Mouse (Mus musculus): Measurements from ENCODE around the gene Fdps. TPM values are rescaled to one million over a fixed set of nuclear protein-coding genes. Genes with fewer than 3 reads are reported as not detected.

Gene Fdps
- polyA plus RNA-seq, 1 experiment from 2014 or later = 239 TPM

DNA sequence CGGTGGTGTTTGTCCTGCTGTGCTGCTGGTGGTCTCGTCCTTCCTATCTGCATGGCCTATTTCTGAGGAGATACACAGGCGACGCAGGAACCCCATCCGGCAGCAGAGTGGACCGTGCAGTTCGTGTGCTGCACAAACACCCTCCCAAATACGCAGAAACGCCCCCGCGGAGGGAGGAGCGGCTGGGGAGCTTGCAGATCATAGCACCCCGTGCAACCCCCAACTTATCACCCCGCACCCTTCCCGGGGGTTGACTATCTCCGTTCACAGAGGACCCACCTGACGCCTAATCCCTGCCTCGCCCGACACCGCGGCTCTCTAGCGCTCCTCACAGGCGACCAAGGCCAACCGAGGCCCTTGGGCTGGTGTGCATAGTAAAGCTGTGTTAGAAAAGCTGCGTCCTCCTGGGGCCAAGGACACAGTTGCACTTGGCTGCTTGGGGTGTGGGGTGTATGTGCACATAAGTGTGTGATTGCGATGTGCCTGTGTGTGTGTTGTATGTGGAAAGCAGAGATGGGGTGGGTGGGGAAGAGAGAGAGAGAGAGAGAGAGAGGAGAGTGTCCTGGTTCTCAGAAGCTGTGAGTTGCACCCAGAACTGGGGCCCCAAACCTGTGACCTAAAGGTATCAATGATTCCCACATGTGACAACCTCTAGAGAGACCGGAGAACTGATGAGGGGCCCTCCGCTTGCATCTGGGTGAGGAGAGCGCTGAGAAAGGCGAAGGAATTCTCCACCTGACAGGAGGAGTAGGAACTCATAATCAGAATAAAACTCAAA is 30.7 kb upstream of the Fdps start:
- Histone ChIP-seq H3K27ac (replicated peaks) (no peak overlapping the region), H3K36me3 (no peaks in the 10 kb centered on the region), H3K27me3 (0 out of 2 replicates have a peak, but pooled peaks cover 4% of the 10 kb centered on the region), H3K9me3 (replicated peaks) (no peaks in the 10 kb centered on the region), H3K4me3 (replicated peaks) (peak overlapping the region; percentile 37), H3K9ac (0 out of 2 replicates have a peak overlapping the region, but pooled peaks have one; percentile 12), H3K4me1 (0 out of 2 replicates have a peak, but pooled peaks cover 6% of the 10 kb centered on the region), H3K4me2 (replicated peaks) (peak overlapping the region; percentile 59)
- WGBS = 14% methylated on average over 30 of the region's 30 CpGs
- peak; percentile 19; the same call in 1 of the 2 replicates for ATAC-seq (ENCODE audit: insufficient number of reproducible peaks, low FRiP score, low TSS enrichment, low read depth)

DNA sequence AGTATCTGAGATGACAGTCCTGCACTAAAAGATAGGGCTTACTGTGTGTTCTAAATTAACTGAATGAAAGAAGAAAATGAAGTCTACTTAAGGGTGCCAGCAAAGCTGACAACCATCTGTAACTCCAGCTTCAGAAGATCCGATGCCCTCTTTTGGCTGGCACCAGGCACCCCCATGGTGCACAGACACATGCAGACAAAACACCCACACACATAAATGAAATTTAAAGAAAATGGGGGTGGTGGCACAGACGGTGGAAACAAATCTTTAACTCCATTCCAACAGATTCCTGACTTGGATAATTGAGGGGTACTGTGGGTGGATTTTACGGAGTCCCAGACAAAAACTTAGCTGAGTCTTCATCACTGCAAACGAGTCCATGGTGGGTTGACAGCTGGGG is 30.1 kb upstream of the Fdps start:
- peak overlapping the region; percentile 59 for H3K4me2 ChIP-seq (replicated peaks)
- H3K27ac ChIP-seq (replicated peaks) = no peak overlapping the region
- peak overlapping the region; percentile 37 for H3K4me3 ChIP-seq (replicated peaks)
- no peak for ATAC-seq (ENCODE audit: insufficient number of reproducible peaks, low FRiP score, low TSS enrichment, low read depth)
- H3K27me3 ChIP-seq = 0 out of 2 replicates have a peak, but pooled peaks cover 4% of the 10 kb centered on the region
- no peaks in the 10 kb centered on the region for H3K9me3 ChIP-seq (replicated peaks)
- H3K9ac ChIP-seq = no peak overlapping the region
- H3K4me1 ChIP-seq = 0 out of 2 replicates have a peak, but pooled peaks cover 6% of the 10 kb centered on the region
- 22% methylated on average over 4 of the region's 4 CpGs for WGBS
- no peaks in the 10 kb centered on the region for H3K36me3 ChIP-seq

GRCm38 (mm10) chr3:89129908-89130307 is 28.1 kb upstream of the Fdps start:
- H3K27ac ChIP-seq (replicated peaks) = no peak overlapping the region
- ATAC-seq (ENCODE audit: insufficient number of reproducible peaks, low FRiP score, low TSS enrichment, low read depth) = no peak
- 0 out of 2 replicates have a peak, but pooled peaks cover 6% of the 10 kb centered on the region for H3K4me1 ChIP-seq
- H3K27me3 ChIP-seq = 0 out of 2 replicates have a peak, but pooled peaks cover 4% of the 10 kb centered on the region
- no peaks in the 10 kb centered on the region for H3K36me3 ChIP-seq
- WGBS = 78% methylated on average over 3 of the region's 3 CpGs
- no peak overlapping the region for H3K9ac ChIP-seq
- no peak overlapping the region for H3K4me2 ChIP-seq (replicated peaks)
- no peak overlapping the region for H3K4me3 ChIP-seq (replicated peaks)
- H3K9me3 ChIP-seq (replicated peaks) = no peaks in the 10 kb centered on the region

- H3K4me2 ChIP-seq (replicated peaks) = no peak overlapping the region
These were observed 24.2 kb upstream of the Fdps start for GRCm38 (mm10) chr3:89125981-89126380.

DNA sequence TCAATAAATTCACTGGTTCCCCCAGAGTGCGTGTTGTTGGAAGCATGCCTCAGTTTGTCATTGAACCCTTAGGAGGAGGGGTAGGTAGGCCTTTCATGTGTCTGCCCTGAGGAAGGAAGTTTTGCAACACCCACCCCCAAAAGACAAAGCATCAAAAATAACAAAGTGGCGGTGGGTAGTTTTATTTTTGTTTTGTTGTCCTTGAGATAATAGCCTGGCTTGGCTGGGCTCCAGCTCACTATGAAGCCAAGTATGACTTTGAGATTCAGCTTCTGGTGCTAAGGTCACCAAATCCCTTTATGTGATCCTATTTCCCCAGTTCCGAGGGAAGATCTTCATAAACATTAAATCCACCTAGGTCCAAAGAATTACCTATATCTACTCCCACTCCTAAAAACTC is 22.5 kb upstream of the Fdps start:
- Histone ChIP-seq H3K9me3 (replicated peaks) (no peaks in the 10 kb centered on the region), H3K9ac (no peak overlapping the region), H3K4me2 (replicated peaks) (no peak overlapping the region), H3K4me1 (no peaks in the 10 kb centered on the region), H3K4me3 (replicated peaks) (no peak overlapping the region), H3K27ac (replicated peaks) (no peak overlapping the region), H3K36me3 (no peaks in the 10 kb centered on the region), H3K27me3 (no peaks in the 10 kb centered on the region)
- no peak for ATAC-seq (ENCODE audit: insufficient number of reproducible peaks, low FRiP score, low TSS enrichment, low read depth)
- WGBS = 73% methylated on average over 3 of the region's 3 CpGs

More at GRCm38 (mm10) chr3:89125981-89126380, 24.2 kb upstream of the Fdps start:
- H3K9me3 ChIP-seq (replicated peaks) = no peaks in the 10 kb centered on the region
- no peak overlapping the region for H3K27ac ChIP-seq (replicated peaks)
- H3K4me3 ChIP-seq (replicated peaks) = no peak overlapping the region
- no peak for ATAC-seq (ENCODE audit: insufficient number of reproducible peaks, low FRiP score, low TSS enrichment, low read depth)
- no peaks in the 10 kb centered on the region for H3K4me1 ChIP-seq
- 89% methylated on average over 3 of the region's 3 CpGs for whole genome bisulfite sequencing
- H3K27me3 ChIP-seq = no peaks in the 10 kb centered on the region
- no peaks in the 10 kb centered on the region for H3K36me3 ChIP-seq
- H3K9ac ChIP-seq = no peak overlapping the region

- 83% methylated on average over 2 of the region's 2 CpGs for WGBS
- ATAC-seq (ENCODE audit: insufficient number of reproducible peaks, low FRiP score, low TSS enrichment, low read depth) = no peak
These were observed 21.6 kb upstream of the Fdps start for GRCm38 (mm10) chr3:89123313-89123712.

DNA sequence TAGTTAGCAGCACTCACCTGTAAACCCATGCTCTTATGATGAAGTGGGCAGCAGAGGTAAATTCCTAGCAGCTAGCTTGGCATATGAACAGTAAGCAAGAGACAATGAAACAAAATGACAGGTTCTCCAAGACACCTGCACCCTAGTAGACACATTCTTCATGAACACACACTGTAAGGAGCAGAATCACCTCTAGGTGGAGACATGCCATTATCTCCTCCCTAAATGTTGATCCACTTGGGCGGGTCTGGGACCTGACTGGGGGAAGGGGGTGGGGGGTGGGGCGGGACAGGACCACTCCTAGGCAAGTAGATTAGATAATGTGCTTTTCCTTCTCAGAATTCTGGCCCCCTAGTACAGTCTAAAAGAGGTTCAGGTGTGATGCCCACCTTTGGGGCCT is 13.8 kb upstream of the Fdps start:
- Histone ChIP-seq H3K9ac (no peak overlapping the region), H3K27ac (replicated peaks) (no peak overlapping the region), H3K4me2 (replicated peaks) (no peak overlapping the region), H3K4me1 (no peaks in the 10 kb centered on the region), H3K9me3 (replicated peaks) (no peaks in the 10 kb centered on the region), H3K36me3 (no peaks in the 10 kb centered on the region), H3K27me3 (no peaks in the 10 kb centered on the region), H3K4me3 (replicated peaks) (no peak overlapping the region)
- WGBS = 7% methylated on average over 2 of the region's 2 CpGs
- ATAC-seq (ENCODE audit: insufficient number of reproducible peaks, low FRiP score, low TSS enrichment, low read depth) = no peak

More at GRCm38 (mm10) chr3:89123313-89123712, 21.6 kb upstream of the Fdps start:
- no peak overlapping the region for H3K4me3 ChIP-seq (replicated peaks)
- no peaks in the 10 kb centered on the region for H3K27me3 ChIP-seq
- H3K9ac ChIP-seq = no peak overlapping the region
- no peaks in the 10 kb centered on the region for H3K36me3 ChIP-seq
- H3K27ac ChIP-seq (replicated peaks) = no peak overlapping the region
- no peaks in the 10 kb centered on the region for H3K4me1 ChIP-seq
- no peaks in the 10 kb centered on the region for H3K9me3 ChIP-seq (replicated peaks)
- H3K4me2 ChIP-seq (replicated peaks) = no peak overlapping the region

- no peak for ATAC-seq (ENCODE audit: insufficient number of reproducible peaks, low FRiP score, low TSS enrichment, low read depth)
- Histone ChIP-seq H3K36me3 (no peaks in the 10 kb centered on the region), H3K27ac (replicated peaks) (no peak overlapping the region), H3K4me3 (replicated peaks) (no peak overlapping the region), H3K4me2 (replicated peaks) (no peak overlapping the region), H3K27me3 (no peaks in the 10 kb centered on the region), H3K4me1 (no peaks in the 10 kb centered on the region), H3K9ac (no peak overlapping the region), H3K9me3 (replicated peaks) (no peaks in the 10 kb centered on the region)
- 84% methylated on average over 4 of the region's 4 CpGs for WGBS
These were observed 11.3 kb upstream of the Fdps start for GRCm38 (mm10) chr3:89113058-89113457.

- ATAC-seq (ENCODE audit: insufficient number of reproducible peaks, low FRiP score, low TSS enrichment, low read depth) = no peak
- H3K4me2 ChIP-seq (replicated peaks) = no peak overlapping the region
- H3K9ac ChIP-seq = no peak overlapping the region
- no peak overlapping the region for H3K27ac ChIP-seq (replicated peaks)
- H3K27me3 ChIP-seq = no peaks in the 10 kb centered on the region
- 52% methylated on average over 1 of the region's 1 CpGs for WGBS
- no peaks in the 10 kb centered on the region for H3K9me3 ChIP-seq (replicated peaks)
- H3K4me1 ChIP-seq = no peaks in the 10 kb centered on the region
- H3K4me3 ChIP-seq (replicated peaks) = no peak overlapping the region
- H3K36me3 ChIP-seq = no peaks in the 10 kb centered on the region
These were observed 6.4 kb upstream of the Fdps start for GRCm38 (mm10) chr3:89108146-89108545.

DNA sequence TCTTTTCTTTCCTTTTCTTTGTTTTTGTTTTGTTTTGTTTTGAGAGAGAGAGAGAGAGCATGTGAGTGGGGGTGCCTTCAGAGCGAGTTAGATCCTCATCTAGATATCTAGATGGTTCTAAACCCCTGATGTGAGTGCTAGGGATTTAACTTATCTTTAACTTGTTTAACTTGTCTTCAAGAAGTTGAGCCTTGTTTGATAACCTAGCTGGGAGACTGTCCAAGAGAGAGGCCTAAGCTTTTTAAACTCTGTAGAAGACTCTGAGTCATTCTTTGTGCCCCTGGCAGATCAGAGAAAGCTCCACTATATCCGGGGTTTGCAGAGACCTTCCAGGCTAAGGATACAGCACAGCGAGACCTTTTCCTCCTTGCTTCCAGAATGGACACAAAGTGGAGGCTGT is 5.8 kb upstream of the Fdps start:
- WGBS = 61% methylated on average over 3 of the region's 3 CpGs
- H3K4me1 ChIP-seq = peaks cover 3% of the 10 kb centered on the region; the same call in 1 of the 2 replicates
- ATAC-seq (ENCODE audit: insufficient number of reproducible peaks, low FRiP score, low TSS enrichment, low read depth) = no peak
- no peaks in the 10 kb centered on the region for H3K27me3 ChIP-seq
- no peak overlapping the region for H3K4me2 ChIP-seq (replicated peaks)
- no peaks in the 10 kb centered on the region for H3K36me3 ChIP-seq
- H3K9me3 ChIP-seq (replicated peaks) = no peaks in the 10 kb centered on the region
- no peak overlapping the region for H3K9ac ChIP-seq
- H3K27ac ChIP-seq (replicated peaks) = no peak overlapping the region
- H3K4me3 ChIP-seq (replicated peaks) = no peak overlapping the region

DNA sequence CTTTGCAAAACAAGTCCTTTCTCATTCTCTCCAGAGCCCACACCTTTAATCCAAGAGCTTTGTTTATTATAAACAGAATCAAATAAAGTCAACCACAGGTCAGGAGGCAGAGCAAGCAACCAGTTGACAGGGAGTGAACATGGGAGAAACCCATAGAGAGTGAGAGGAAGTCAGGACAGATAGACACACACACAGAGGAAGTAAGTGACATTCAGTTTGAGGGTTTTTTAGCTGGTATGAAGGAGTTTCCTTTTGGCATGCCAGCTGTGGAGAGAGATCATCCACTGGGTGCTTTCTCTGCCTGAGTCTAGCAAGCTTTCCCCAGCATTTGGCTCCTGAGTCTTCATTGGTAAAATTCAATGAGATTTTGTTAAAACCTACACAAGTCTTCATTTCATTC is 5.1 kb upstream of the Fdps start:
- Histone ChIP-seq H3K4me2 (replicated peaks) (no peak overlapping the region), H3K4me1 (peaks cover 9% of the 10 kb centered on the region; the same call in 1 of the 2 replicates), H3K27me3 (no peaks in the 10 kb centered on the region), H3K9ac (no peak overlapping the region), H3K9me3 (replicated peaks) (no peaks in the 10 kb centered on the region), H3K4me3 (replicated peaks) (no peak overlapping the region), H3K36me3 (no peaks in the 10 kb centered on the region), H3K27ac (replicated peaks) (no peak overlapping the region)
- ATAC-seq (ENCODE audit: insufficient number of reproducible peaks, low FRiP score, low TSS enrichment, low read depth) = no peak

DNA sequence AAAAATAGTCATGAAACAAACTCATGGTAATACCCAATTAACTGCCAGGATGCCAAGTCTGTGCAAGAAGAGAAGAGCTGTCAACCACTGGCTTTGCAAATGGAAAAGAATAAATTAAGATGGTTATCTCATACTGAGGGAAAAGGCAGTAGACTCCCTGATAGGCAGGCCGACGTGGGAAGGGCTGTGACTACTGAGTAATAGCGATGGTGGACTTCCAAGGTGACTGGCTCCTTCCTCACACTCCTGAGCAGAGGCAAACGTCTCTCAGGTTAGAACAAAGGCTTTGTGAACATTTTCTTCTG is 1.5 kb upstream of the Fdps start:
- no peaks in the 10 kb centered on the region for H3K9me3 ChIP-seq (replicated peaks)
- H3K27ac ChIP-seq (replicated peaks) = 0 out of 2 replicates have a peak overlapping the region, but pooled peaks have one; percentile 74
- peaks cover 18% of the 10 kb centered on the region for H3K36me3 ChIP-seq
- H3K4me3 ChIP-seq (replicated peaks) = no peak overlapping the region
- 59% methylated on average over 4 of the region's 4 CpGs for WGBS
- H3K9ac ChIP-seq = no peak overlapping the region
- no peak for ATAC-seq (ENCODE audit: insufficient number of reproducible peaks, low FRiP score, low TSS enrichment, low read depth)
- no peak overlapping the region for H3K4me2 ChIP-seq (replicated peaks)
- H3K4me1 ChIP-seq = peaks cover 31% of the 10 kb centered on the region
- no peaks in the 10 kb centered on the region for H3K27me3 ChIP-seq
